Mouse (Mus musculus) lung, postnatal 0 days (tissue): ENCODE measurements at regions not wholly inside any gene's neighbourhood (a gene's known extent, or its start where the extent isn't known, plus 50 kb on each side); places are given as distances from the start of the nearest gene placed in this dataset.

ENCODE experiments used
- CTCF ChIP-seq: IDR thresholded peaks from 2 replicates; pipeline ENCODE4 v1.5.1; 2016; ENCODE audit warnings: antibody characterized with exemption, mild to moderate bottlenecking
- EP300 ChIP-seq: IDR thresholded peaks from 2 replicates; pipeline ENCODE4 v1.6.1; 2016; ENCODE audit warnings: antibody characterized with exemption, mild to moderate bottlenecking, control low read depth

GRCm38 (mm10) chr13:51946171-51946570, 99.7 kb downstream of the Gadd45g start:
- TF ChIP-seq CTCF (0 out of 2 replicates have a peak, but pooled peaks have one; percentile 15), EP300 (peak; percentile 73)
